Mouse (Mus musculus): ENCODE results near the gene Apba2.

DNA sequence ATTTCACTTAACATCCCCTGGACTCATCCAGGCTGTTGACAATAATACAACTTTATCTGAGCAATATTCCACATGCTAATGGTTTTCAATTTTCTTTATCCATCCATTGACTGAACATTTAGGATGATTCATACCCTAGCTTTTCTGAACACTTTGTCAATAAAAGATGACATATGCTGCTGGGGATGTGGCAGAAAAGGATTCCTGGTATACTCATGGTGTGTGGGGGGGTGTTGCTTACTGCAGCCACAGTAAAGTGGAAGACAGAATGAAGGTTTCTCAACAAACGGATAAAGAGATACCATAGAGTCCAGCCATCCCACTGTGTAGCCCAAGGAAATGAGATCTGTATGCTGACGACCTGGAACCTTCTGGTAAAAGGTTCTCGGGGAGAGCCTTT, 150.5 kb downstream of the Apba2 start:
- TF ChIP-seq POLR2A (IDR thresholded peaks at IDR 0.05; ENCODE audit: insufficient read length, low read depth) (no peak), POLR2AphosphoS2 (IDR thresholded peaks at IDR 0.05; ENCODE audit: insufficient read length, low read depth) (no peak), MYOD1 (IDR thresholded peaks at IDR 0.05; ENCODE audit: control insufficient read depth in 1 of 3, insufficient read length in 2 of 3, low read depth in 2 of 3) (no peak)

Measured in myocyte (in vitro differentiated cells).